27 mouse cellular contexts compared by ENCODE assay signal in genomic region chr9:29319197-29319596, GRCm38 (mm10).
A peak's percentile ranks its signal among the peaks of the same experiment; 100 is the strongest.
DNase-seq lines count a peak whose midpoint lies in the region; ATAC-seq and TF ChIP-seq lines count a peak whose summit lies in the region.
"Had no signal": no experiment of that assay in that cellular context is flagged by ENCODE, and none has a peak within 500 bp of the region (broad histone marks: within the 10 kb centered on the region; RNA-seq: fewer than 3 reads in every experiment).

No protein-coding gene starts in this region.

- no peak overlapping the region for H3K9ac ChIP-seq in kidney, embryonic 14.5 days (ENCODE audit: low read depth, low read length)
- H3K9ac ChIP-seq in intestine, embryonic 14.5 days (ENCODE audit: low read length), result no peak overlapping the region
- H3K9ac ChIP-seq in limb, embryonic 11.5 days (ENCODE audit: low read length), result no peak overlapping the region
- no peak overlapping the region for H3K9ac ChIP-seq in neural tube, embryonic 15.5 days (replicated peaks)
- H3K9ac ChIP-seq: embryonic facial prominence, embryonic 15.5 days; forebrain, embryonic 13.5 days; heart, embryonic 15.5 days; liver, embryonic 13.5 days; midbrain, embryonic 13.5 days had no signal

- ATAC-seq in kidney, embryonic 14.5 days (ENCODE audit: low FRiP score, low TSS enrichment), result peak; percentile 22; the same call in 1 of the 2 replicates
- ATAC-seq in intestine, embryonic 14.5 days (replicated peaks; ENCODE audit: low FRiP score, low TSS enrichment, low read depth), result no peak
- no peak for ATAC-seq in limb, embryonic 11.5 days (ENCODE audit: insufficient number of reproducible peaks, low FRiP score, low TSS enrichment, low read depth)
- ATAC-seq in neural tube, embryonic 15.5 days (ENCODE audit: low FRiP score), result no peak
- ATAC-seq: activated CD4-positive, CD25-positive, alpha-beta regulatory T cell, adult 4 months; forebrain, embryonic 13.5 days; hindbrain, embryonic 16.5 days; midbrain, embryonic 13.5 days had no signal

- H3K4me3 ChIP-seq in kidney, embryonic 14.5 days (ENCODE audit: low read length), result no peak overlapping the region
- no peak overlapping the region for H3K4me3 ChIP-seq in intestine, embryonic 14.5 days (ENCODE audit: low read depth, low read length)
- H3K4me3 ChIP-seq in limb, embryonic 11.5 days (ENCODE audit: low read depth, low read length), result no peak overlapping the region
- no peak overlapping the region for H3K4me3 ChIP-seq in neural tube, embryonic 15.5 days (replicated peaks)
- H3K4me3 ChIP-seq in gastrocnemius, adult 2 months, result no peak overlapping the region
- H3K4me3 ChIP-seq: embryonic facial prominence, embryonic 10.5 days; embryonic facial prominence, embryonic 15.5 days; forebrain, embryonic 13.5 days; heart, embryonic 10.5 days; heart, embryonic 15.5 days; layer of hippocampus, adult 2 months; liver, embryonic 13.5 days; midbrain, embryonic 13.5 days had no signal

- H3K4me2 ChIP-seq in kidney, embryonic 14.5 days (replicated peaks; ENCODE audit: low read depth, low read length), result no peak overlapping the region
- no peak overlapping the region for H3K4me2 ChIP-seq in intestine, embryonic 14.5 days (ENCODE audit: low read length)
- H3K4me2 ChIP-seq in limb, embryonic 11.5 days (ENCODE audit: low read depth, severe bottlenecking), result no peak overlapping the region
- H3K4me2 ChIP-seq in neural tube, embryonic 15.5 days, result peak overlapping the region; percentile 17
- H3K4me2 ChIP-seq: embryonic facial prominence, embryonic 15.5 days; forebrain, embryonic 13.5 days; heart, embryonic 15.5 days; liver, embryonic 13.5 days; midbrain, embryonic 13.5 days had no signal

- no peak for TF ChIP-seq CTCF in gastrocnemius, adult 2 months (IDR thresholded peaks at IDR 0.05)

- peaks cover 33% of the 10 kb centered on the region; the same call in 1 of the 2 replicates for H3K4me1 ChIP-seq in kidney, embryonic 14.5 days (ENCODE audit: control insufficient read depth, insufficient read depth, low read length)
- peaks cover 6% of the 10 kb centered on the region; the same call in 1 of the 2 replicates for H3K4me1 ChIP-seq in intestine, embryonic 14.5 days (replicated peaks; ENCODE audit: control insufficient read depth, insufficient read depth, low read length)
- H3K4me1 ChIP-seq in limb, embryonic 11.5 days (ENCODE audit: control insufficient read depth, insufficient read depth, low read length), result peaks cover 17% of the 10 kb centered on the region
- peaks cover 49% of the 10 kb centered on the region for H3K4me1 ChIP-seq in neural tube, embryonic 15.5 days
- H3K4me1 ChIP-seq: liver, embryonic 13.5 days had no signal

- no peaks in the 10 kb centered on the region for H3K9me3 ChIP-seq in kidney, embryonic 14.5 days (ENCODE audit: control insufficient read depth, low read length)
- H3K9me3 ChIP-seq in intestine, embryonic 14.5 days (ENCODE audit: control insufficient read depth, low read length), result no peaks in the 10 kb centered on the region
- no peaks in the 10 kb centered on the region for H3K9me3 ChIP-seq in limb, embryonic 11.5 days (ENCODE audit: control insufficient read depth, low read length)
- H3K9me3 ChIP-seq in neural tube, embryonic 15.5 days (replicated peaks), result no peaks in the 10 kb centered on the region
- H3K9me3 ChIP-seq: embryonic facial prominence, embryonic 10.5 days; embryonic facial prominence, embryonic 15.5 days; forebrain, embryonic 13.5 days; heart, embryonic 10.5 days; heart, embryonic 15.5 days; liver, embryonic 13.5 days; midbrain, embryonic 13.5 days had no signal

- H3K27me3 ChIP-seq in kidney, embryonic 14.5 days (ENCODE audit: control insufficient read depth, insufficient read depth, low read length), result no peaks in the 10 kb centered on the region
- no peaks in the 10 kb centered on the region for H3K27me3 ChIP-seq in intestine, embryonic 14.5 days (replicated peaks; ENCODE audit: control insufficient read depth, insufficient read depth, low read length)
- H3K27me3 ChIP-seq in limb, embryonic 11.5 days (ENCODE audit: control insufficient read depth, insufficient read depth, low read length), result peaks cover 20% of the 10 kb centered on the region
- no peaks in the 10 kb centered on the region for H3K27me3 ChIP-seq in neural tube, embryonic 15.5 days (replicated peaks)
- H3K27me3 ChIP-seq: CH12.LX; embryonic facial prominence, embryonic 15.5 days; forebrain, embryonic 13.5 days; heart, embryonic 15.5 days; liver, embryonic 13.5 days; midbrain, embryonic 13.5 days had no signal

- intact Hi-C loops in gastrocnemius, adult 2 months (cut with DNase I), result no loop called here

- 14% methylated on average over 1 of the region's 1 CpGs for WGBS in kidney, embryonic 14.5 days
- WGBS in intestine, embryonic 14.5 days, result 25% methylated on average over 1 of the region's 1 CpGs
- WGBS in limb, embryonic 11.5 days, result 17% methylated on average over 1 of the region's 1 CpGs
- 9% methylated on average over 1 of the region's 1 CpGs for WGBS in neural tube, embryonic 15.5 days

- peak overlapping the region; percentile 2; the same call in 1 of the 2 replicates for H3K27ac ChIP-seq in kidney, embryonic 14.5 days (ENCODE audit: low read depth, low read length)
- peak overlapping the region; percentile 67 for H3K27ac ChIP-seq in intestine, embryonic 14.5 days (ENCODE audit: low read depth)
- peak overlapping the region; percentile 45 for H3K27ac ChIP-seq in limb, embryonic 11.5 days (replicated peaks; ENCODE audit: low read depth, low read length)
- peak overlapping the region; percentile 66 for H3K27ac ChIP-seq in neural tube, embryonic 15.5 days (replicated peaks)
- no peak overlapping the region for H3K27ac ChIP-seq in gastrocnemius, adult 2 months
- H3K27ac ChIP-seq: embryonic facial prominence, embryonic 10.5 days; embryonic facial prominence, embryonic 15.5 days; forebrain, embryonic 13.5 days; heart, embryonic 15.5 days; layer of hippocampus, adult 2 months; liver, embryonic 13.5 days; macrophage; midbrain, embryonic 13.5 days had no signal

- DNase-seq in kidney, postnatal 36 days, result no peak
- no peak for DNase-seq in intestine, embryonic 14.5 days (ENCODE audit: low spot score)
- DNase-seq in limb, embryonic 11.5 days (ENCODE audit: low spot score), result no peak
- no peak for DNase-seq in cerebellum, adult 11-12 months
- no peak for DNase-seq in left cerebral cortex, adult 11 months (ENCODE audit: low spot score)
- no peak for DNase-seq in gastrocnemius, adult 2 months
- DNase-seq: adrenal gland, adult 8-10 months; gastrocnemius, postnatal 25 days; heart, adult 11 months; kidney, adult 2 months; kidney, postnatal 25 days; liver, embryonic 13.5 days; lung, adult 2 months; lung, postnatal 10 days had no signal

- H3K36me3 ChIP-seq in kidney, embryonic 14.5 days (ENCODE audit: control insufficient read depth, insufficient read depth, low read length), result no peaks in the 10 kb centered on the region
- H3K36me3 ChIP-seq in intestine, embryonic 14.5 days (ENCODE audit: control insufficient read depth, insufficient read depth, low read length), result no peaks in the 10 kb centered on the region
- H3K36me3 ChIP-seq in limb, embryonic 11.5 days (ENCODE audit: control insufficient read depth, insufficient read depth, low read length), result no peaks in the 10 kb centered on the region
- no peaks in the 10 kb centered on the region for H3K36me3 ChIP-seq in neural tube, embryonic 15.5 days
- H3K36me3 ChIP-seq: embryonic facial prominence, embryonic 10.5 days; embryonic facial prominence, embryonic 15.5 days; heart, embryonic 10.5 days; heart, embryonic 15.5 days; liver, embryonic 13.5 days; midbrain, embryonic 13.5 days had no signal
